Mouse (Mus musculus) cerebellum, postnatal 25 days (tissue): ENCODE results near the gene Rasal2.

Experiments used
- DNase-seq, 2 experiments: peaks; one replicate each; pipeline ENCODE4 v3.0.0; 2021; ENCODE audit warnings: mixed read lengths in 2 of 2

The Rasal2 gene

GRCm38 (mm10) chr1:157439101-157439500, 26.7 kb upstream of the Rasal2 start:
- no peak for DNase-seq

GRCm38 (mm10) chr1:157438290-157438689, 25.9 kb upstream of the Rasal2 start:
- no peak for DNase-seq

GRCm38 (mm10) chr1:157435926-157436325, 23.5 kb upstream of the Rasal2 start:
- no peak for DNase-seq

- DNase-seq = no peak
Measured at GRCm38 (mm10) chr1:157434404-157434803, 22.0 kb upstream of the Rasal2 start.

- peak; percentile 48 to 50 for DNase-seq
Measured at GRCm38 (mm10) chr1:157433316-157433715, 20.9 kb upstream of the Rasal2 start.

- DNase-seq = no peak
Measured at GRCm38 (mm10) chr1:157428366-157428765, 16.0 kb upstream of the Rasal2 start.

- no peak for DNase-seq
Measured at GRCm38 (mm10) chr1:157427604-157428003, 15.2 kb upstream of the Rasal2 start.

- DNase-seq = no peak
Measured at GRCm38 (mm10) chr1:157426933-157427332, 14.5 kb upstream of the Rasal2 start.

GRCm38 (mm10) chr1:157425741-157426427, 13.5 kb upstream of the Rasal2 start:
- no peak for DNase-seq

- DNase-seq = no peak
Measured at GRCm38 (mm10) chr1:157417861-157418260, 5.5 kb upstream of the Rasal2 start.

- no peak for DNase-seq
Measured at GRCm38 (mm10) chr1:157417414-157417813, 5.0 kb upstream of the Rasal2 start.

GRCm38 (mm10) chr1:157416628-157417027, 4.2 kb upstream of the Rasal2 start:
- no peak for DNase-seq

GRCm38 (mm10) chr1:157415771-157416170, 3.4 kb upstream of the Rasal2 start:
- no peak for DNase-seq

GRCm38 (mm10) chr1:157411711-157412380, 549 bp downstream of the Rasal2 start:
- peak; percentile 79 to 83 for DNase-seq

- DNase-seq = no peak
Measured at GRCm38 (mm10) chr1:157411341-157411710, 1.1 kb downstream of the Rasal2 start.

GRCm38 (mm10) chr1:157410937-157411336, 1.5 kb downstream of the Rasal2 start:
- DNase-seq = no peak

- DNase-seq = no peak
Measured at GRCm38 (mm10) chr1:157409648-157410047, 2.7 kb downstream of the Rasal2 start.

GRCm38 (mm10) chr1:157388027-157388426, 24.4 kb downstream of the Rasal2 start:
- DNase-seq = no peak

- no peak for DNase-seq
Measured at GRCm38 (mm10) chr1:157380694-157381093, 31.7 kb downstream of the Rasal2 start.

- no peak for DNase-seq
Measured at GRCm38 (mm10) chr1:157370397-157370796, 42.0 kb downstream of the Rasal2 start.

- no peak for DNase-seq
Measured at GRCm38 (mm10) chr1:157368316-157368715, 44.1 kb downstream of the Rasal2 start.

GRCm38 (mm10) chr1:157346661-157347060, 65.7 kb downstream of the Rasal2 start:
- no peak for DNase-seq

GRCm38 (mm10) chr1:157343519-157343918, 68.9 kb downstream of the Rasal2 start:
- peak in 1 of 2 experiments; percentile 37 for DNase-seq

GRCm38 (mm10) chr1:157334834-157335233, 77.6 kb downstream of the Rasal2 start:
- DNase-seq = no peak

- DNase-seq = no peak
Measured at GRCm38 (mm10) chr1:157328068-157328467, 84.3 kb downstream of the Rasal2 start.
